Mouse (Mus musculus) right cerebral cortex, postnatal 4 days (tissue): ENCODE results near the gene Aqr.

Source experiments
- DNase-seq: peaks from one replicate; pipeline ENCODE4 v3.0.0-alpha.2; 2022

The Aqr gene

DNA sequence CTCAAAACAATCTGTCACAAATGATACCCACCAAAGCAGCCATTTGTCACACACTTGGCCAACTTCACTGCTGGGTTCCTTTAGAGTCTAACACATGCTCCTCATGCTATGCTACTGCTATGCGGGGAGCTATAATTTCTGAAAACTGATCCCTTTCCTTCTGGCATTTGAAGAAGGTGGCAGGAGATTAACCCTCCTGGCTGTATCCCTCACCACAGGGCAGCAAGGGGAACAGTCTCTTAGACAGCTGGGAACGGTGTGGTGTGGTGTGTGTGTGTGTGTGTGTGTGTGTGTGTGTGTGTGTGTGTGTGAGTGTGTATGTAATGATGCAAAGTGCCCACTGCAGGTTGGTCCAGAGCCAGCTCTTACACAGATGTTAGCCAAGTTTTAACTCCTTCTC, 51.0 kb downstream of the Aqr start:
- DNase-seq = no peak

DNA sequence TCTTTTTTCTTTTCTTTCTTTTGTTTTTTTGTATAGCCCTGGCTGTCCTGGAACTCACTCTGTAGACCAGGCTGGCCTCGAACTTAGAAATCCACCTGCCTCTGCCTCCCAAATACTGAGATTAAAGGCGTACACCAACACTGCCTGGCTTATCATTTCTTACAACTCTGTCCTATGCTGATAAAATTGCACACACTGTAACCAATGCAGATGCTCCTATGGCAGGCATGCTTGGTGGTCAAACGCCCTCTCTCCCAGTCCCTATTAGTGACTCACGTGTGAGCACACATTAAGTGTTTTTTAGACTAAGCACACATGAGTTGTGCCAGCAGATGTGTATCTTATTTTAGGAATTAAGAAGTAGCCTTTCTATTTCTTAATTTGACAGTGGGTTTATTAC, 53.5 kb downstream of the Aqr start:
- no peak for DNase-seq

DNA sequence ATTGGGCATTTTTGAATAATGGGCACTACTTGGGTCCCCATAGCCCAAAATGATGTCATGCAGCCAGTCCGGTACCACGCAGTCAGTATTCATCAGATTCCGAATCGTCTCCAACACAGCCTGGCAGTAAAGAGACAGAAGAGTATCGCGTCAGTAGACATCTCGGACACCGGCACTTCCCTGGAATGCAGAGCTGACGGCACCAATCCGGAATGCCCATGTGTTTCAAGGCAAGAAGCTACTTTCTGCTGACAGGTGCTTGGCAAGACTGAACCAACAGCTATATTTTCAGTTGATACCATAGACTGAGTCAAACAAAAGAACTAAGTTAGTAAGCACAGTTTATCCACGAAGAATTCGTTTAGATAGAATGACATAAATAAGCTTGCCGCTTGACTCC, 56.2 kb downstream of the Aqr start:
- no peak for DNase-seq

- DNase-seq = no peak
These were observed 63.5 kb downstream of the Aqr start for GRCm38 (mm10) chr2:114123304-114123703.

DNA sequence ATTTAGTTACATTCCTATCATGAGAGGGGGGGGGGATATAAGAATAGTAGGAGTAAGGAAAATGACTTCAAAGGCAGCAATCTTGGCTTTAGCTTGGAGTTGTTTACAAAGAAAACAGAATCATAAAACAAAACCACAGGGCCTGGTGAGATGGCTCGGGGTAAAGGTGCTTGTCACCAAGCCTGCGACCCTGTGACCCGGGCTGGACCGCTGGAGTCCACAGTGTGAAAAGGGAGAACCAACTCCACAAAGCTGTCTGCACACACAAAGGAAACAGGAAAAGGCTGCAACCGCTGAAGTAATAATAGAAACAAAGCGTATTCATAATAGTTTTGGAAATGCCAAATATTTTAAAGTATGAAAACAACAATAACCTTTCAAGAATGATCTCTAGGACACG, 67.4 kb downstream of the Aqr start:
- DNase-seq = no peak

- DNase-seq = no peak
These were observed 69.2 kb downstream of the Aqr start for GRCm38 (mm10) chr2:114117665-114118064.

DNA sequence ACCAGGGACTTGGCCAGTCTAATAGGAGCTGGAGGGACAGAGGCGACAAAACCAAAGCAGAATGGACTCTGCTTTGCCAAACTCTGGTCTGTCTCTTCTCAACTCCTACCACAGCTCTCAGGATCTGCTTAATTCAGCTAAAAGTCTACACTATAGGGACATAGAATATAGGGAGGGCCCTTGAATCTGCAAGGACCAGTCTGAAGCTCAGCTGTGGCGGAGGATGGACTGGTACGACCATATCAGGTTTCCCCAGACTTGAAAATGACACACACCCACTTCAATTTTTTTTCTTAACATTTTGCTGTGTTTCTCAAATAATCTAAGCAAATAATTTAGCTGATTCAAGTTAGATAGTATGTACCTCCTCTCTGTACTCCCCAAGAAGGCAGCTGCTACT, 69.6 kb downstream of the Aqr start:
- no peak for DNase-seq

- DNase-seq = no peak
These were observed 71.3 kb downstream of the Aqr start for GRCm38 (mm10) chr2:114115563-114115962.

DNA sequence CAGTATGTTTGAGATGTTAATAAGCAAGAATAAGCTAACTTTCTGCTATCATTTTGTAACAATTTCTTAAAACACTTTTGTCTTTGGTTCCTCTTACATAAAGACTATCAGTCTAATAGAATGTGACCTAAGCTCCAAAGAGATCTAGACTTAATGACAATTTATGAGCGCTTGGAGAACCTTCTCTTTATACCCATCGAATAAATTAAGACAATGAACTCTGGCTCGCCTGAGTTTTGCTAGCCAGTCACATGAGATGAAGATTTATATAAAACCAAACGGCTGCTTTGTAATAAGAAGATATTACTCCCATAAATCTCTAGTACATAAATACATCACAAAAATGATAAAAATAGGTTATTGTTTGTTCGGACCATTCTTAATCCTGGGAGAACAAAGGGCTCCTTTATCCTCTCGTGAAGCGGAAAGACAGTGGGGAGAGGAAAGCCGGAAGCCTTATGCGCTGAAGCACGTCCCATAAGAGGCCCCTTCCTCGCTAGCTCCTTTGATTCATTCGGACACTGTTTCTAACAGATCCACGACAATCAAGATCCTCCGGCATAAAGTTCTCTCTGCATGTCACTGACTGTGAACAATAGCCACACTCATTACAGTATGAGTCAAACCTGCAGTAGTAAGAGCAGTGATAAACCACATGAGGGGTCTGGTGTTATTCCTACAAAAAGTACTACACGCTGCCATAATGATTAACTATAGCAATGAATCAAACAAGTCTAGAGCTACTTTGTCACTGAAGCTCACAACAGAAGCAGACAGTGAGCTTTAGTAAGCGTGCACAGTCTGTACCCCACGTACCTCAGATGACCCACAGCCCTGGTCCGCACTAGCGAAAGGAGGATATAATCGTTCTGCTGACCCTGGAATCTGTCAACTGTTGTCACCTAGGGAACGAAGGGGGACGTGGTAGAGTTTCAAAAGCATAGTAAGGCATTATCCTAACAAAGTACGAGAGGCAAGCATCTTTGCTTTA, 79.2 kb downstream of the Aqr start:
- no peak for DNase-seq

DNA sequence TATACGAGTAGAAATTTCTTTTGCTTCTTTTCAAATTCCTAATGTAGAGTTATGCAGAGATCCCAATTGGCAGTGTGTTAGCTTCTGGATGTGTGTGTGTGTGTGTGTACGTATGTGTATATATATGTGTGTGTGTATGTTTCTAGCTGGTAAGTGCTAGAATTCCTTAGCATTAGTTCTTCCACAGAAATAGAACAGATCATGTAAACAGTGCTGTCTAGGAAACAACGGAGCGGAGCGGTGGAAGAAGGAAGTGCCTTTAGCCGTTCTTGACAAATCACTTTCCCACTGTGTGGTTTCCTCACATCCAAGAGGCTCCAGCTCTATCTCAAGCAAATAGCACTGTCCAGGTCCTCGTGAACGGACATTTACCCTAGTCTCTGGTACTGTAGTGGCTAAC, 80.4 kb downstream of the Aqr start:
- DNase-seq = no peak

GRCm38 (mm10) chr2:114102471-114102870, 84.4 kb downstream of the Aqr start:
- DNase-seq = no peak

DNA sequence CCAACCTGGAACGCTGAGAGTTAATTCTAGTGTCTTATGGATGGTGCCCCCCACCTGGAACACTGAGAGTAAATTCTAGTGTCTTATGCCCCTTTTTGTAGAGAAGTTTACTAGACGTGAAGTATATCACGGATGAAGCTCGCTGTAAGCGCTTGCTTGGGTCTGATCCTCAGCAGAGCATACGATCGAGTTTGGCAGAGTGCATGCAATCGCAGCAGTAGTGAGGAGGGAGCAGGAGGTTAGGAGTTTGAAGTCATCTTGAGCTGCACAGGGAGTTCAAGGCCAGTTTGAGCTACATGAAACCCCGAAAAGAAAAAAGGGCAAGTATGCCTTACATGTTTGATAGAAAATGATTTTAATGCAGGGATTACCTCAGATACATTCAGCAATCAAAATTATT, 86.0 kb downstream of the Aqr start:
- DNase-seq = no peak

DNA sequence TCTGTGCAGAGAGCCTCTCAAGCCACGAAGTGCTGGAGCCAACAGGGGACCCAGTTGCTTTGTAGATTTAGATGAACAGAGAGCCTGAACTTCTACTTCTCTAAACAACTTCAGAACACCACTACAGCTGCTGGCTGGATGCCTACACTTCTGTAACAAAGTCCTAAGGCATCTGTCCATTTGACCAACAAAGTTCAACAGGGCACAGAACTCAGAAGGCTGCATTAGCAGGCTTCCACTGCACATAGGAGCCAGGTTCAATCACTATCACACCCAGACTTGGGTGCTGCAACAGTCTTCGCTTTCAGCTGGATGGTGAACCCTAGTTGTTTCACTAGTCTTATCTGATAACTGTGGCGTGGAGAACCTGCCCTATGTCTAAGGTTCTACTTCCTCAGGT, 87.0 kb downstream of the Aqr start:
- DNase-seq = no peak

- no peak for DNase-seq
These were observed 87.7 kb downstream of the Aqr start for GRCm38 (mm10) chr2:114099109-114099508.

DNA sequence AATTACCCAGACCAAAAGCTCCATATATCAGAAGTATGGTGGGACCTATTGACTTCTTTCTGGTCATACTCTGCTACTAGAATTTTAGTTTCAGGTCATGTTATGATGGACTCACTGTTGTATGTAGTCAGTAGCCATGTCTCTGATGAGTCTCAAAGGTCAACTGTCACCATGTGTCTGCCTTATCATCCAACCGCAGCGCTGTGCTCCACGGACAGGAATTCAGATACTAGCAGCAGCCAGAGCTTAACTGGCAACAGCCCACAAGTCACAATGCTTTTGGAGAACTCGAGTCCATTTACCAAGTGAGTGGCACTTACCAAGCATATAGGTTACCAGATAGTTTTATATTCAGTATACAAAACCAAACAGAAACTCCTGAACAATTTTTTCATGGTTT, 89.2 kb downstream of the Aqr start:
- DNase-seq = no peak

- DNase-seq = no peak
These were observed 90.3 kb downstream of the Aqr start for GRCm38 (mm10) chr2:114096570-114096969.

DNA sequence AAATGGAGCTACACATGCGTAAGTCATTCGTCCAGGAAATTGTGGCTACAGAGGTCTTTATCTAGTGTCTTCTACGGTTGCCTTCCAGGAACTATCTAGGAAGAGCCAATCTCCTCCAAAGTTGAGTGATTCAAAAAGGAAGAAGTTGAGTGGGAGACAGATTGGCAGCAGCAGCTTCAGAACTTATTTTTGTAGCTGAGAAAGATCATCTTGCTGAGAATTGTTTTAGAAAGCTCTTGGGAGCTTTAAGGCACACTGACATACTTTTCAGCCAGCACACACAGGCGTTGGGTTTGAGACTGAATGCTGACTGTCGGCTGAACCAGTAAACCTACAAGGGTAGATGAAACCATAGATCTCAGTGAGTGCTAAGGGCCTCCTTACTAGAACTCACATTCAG, 91.5 kb downstream of the Aqr start:
- DNase-seq = no peak

DNA sequence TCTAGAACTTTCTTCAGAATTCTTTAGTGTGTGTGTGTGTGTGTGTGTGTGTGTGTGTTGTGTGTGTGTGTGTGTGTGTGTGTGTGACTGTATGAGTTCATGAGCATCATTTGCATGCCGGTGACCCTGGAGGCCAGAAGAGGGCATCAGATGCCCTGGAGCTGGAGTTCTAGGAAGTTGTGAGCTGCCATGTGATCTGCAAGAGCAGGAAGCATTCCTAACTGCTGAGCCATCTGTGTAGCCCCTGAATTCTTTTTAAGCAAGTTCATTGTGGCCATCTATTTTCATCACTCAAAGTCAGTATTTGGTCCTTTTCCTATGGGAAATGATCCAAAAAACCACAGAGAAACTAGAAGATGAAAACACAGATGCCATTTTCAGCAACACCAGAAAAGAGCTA, 92.1 kb downstream of the Aqr start:
- DNase-seq = no peak

DNA sequence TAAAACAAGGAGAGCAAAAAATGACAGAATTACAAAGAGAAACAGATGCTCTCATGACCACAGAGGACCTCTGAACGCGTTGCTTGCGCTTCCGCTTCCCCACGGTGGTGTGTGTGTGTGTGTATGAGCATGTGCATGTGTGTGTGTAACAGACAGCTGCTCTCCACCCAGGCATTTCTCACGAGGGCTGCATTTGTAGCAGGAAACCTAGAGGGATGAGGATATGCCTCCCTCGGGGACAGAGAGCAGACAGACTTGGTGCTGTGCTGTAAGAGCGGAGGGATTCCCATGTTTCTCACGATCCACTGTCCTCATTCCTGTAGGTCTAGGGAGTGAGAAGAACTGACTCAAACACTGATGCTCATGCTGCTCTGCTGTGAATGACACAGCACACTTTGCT, 93.2 kb downstream of the Aqr start:
- no peak for DNase-seq

GRCm38 (mm10) chr2:114089862-114090261, 97.0 kb downstream of the Aqr start:
- no peak for DNase-seq

- no peak for DNase-seq
These were observed 99.6 kb downstream of the Aqr start for GRCm38 (mm10) chr2:114087271-114087670.

DNA sequence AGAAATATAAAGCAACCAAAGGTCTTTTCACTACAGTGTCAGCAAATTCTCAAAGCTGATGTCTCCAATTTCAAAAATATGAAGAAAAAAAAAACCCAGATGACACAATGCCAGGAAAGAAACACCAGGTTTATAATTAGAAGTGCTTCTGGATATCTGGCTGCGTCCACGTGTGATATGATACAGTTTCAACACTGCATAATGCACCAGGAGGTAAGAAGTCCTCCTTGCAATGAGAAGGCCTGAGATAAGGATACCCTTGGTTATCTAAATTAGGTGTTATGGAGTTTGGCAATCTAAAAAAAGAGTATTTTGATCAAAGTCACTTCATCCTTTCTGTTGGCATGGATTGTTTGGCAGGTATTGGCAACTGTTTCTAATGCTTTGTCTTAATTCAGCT, 114.9 kb downstream of the Aqr start:
- no peak for DNase-seq

GRCm38 (mm10) chr2:114066226-114066625, 120.6 kb downstream of the Aqr start:
- DNase-seq = no peak

- no peak for DNase-seq
These were observed 122.8 kb downstream of the Aqr start for GRCm38 (mm10) chr2:114064004-114064403.

GRCm38 (mm10) chr2:114060071-114060591, 126.7 kb downstream of the Aqr start:
- DNase-seq = no peak
